Mouse (Mus musculus): ENCODE results near the gene C4b.

Gene C4b

GRCm38 (mm10) chr17:34700671-34701071 is 43.0 kb downstream of the C4b start:
- DNase-seq (ENCODE audit: low spot score): no peak

- DNase-seq (ENCODE audit: low spot score): no peak
These were observed 43.9 kb downstream of the C4b start for GRCm38 (mm10) chr17:34699575-34700408.

- no peak for DNase-seq (ENCODE audit: low spot score)
These were observed 50.8 kb downstream of the C4b start for GRCm38 (mm10) chr17:34692906-34693305.

- DNase-seq (ENCODE audit: low spot score): no peak
These were observed 53.2 kb downstream of the C4b start for GRCm38 (mm10) chr17:34690458-34690857.

- no peak for DNase-seq (ENCODE audit: low spot score)
These were observed 54.8 kb downstream of the C4b start for GRCm38 (mm10) chr17:34688889-34689288.

GRCm38 (mm10) chr17:34685120-34686110 is 58.3 kb downstream of the C4b start:
- peak; percentile 82 for DNase-seq (ENCODE audit: low spot score)

GRCm38 (mm10) chr17:34684253-34684893 is 59.3 kb downstream of the C4b start:
- peak; percentile 66 for DNase-seq (ENCODE audit: low spot score)

GRCm38 (mm10) chr17:34683686-34684220 is 59.9 kb downstream of the C4b start:
- DNase-seq (ENCODE audit: low spot score): no peak

- no peak for DNase-seq (ENCODE audit: low spot score)
These were observed 60.5 kb downstream of the C4b start for GRCm38 (mm10) chr17:34683179-34683578.

GRCm38 (mm10) chr17:34681881-34682536 is 61.7 kb downstream of the C4b start:
- no peak for DNase-seq (ENCODE audit: low spot score)

- DNase-seq (ENCODE audit: low spot score): no peak
These were observed 62.5 kb downstream of the C4b start for GRCm38 (mm10) chr17:34681132-34681571.

- no peak for DNase-seq (ENCODE audit: low spot score)
These were observed 63.1 kb downstream of the C4b start for GRCm38 (mm10) chr17:34680621-34681020.

GRCm38 (mm10) chr17:34680191-34680590 is 63.5 kb downstream of the C4b start:
- DNase-seq (ENCODE audit: low spot score): no peak
